Mouse (Mus musculus) stomach, postnatal 0 days (tissue): ENCODE measurements at regions not wholly inside any gene's neighbourhood (a gene's known extent, or its start where the extent isn't known, plus 50 kb on each side); places are given as distances from the start of the nearest gene placed in this dataset.

Experiments used
- CTCF ChIP-seq: IDR thresholded peaks from 2 replicates; pipeline ENCODE4 v1.5.1; 2016; ENCODE audit warnings: antibody characterized with exemption, low read depth, mild to moderate bottlenecking, moderate library complexity
- EP300 ChIP-seq: optimal IDR thresholded peaks from 2 replicates; pipeline ENCODE3; 2016; ENCODE audit warnings: antibody characterized with exemption

DNA sequence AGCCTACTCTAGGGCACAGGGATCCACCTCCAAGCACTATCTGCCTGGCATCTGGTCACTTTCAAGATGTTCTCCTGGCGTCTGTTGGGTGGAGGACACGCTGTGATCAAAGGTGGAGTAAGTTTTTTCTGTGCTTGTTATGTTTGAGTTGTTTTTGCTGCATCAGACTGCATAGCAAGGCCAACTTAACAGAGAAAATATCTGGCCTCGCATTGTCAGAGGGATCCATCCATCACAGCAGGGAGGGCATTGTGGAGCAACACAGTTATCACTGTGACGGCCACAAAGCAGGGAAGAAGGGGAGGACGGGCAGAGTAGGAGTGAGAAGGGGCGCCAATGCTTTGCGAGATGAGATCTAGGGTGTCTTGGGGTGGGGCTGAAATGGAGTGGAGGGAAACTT lies 74.7 kb upstream of the Cacna2d3 start:
- TF ChIP-seq CTCF: no peak
- no peak for TF ChIP-seq EP300
